Mouse (Mus musculus): ENCODE measurements around the gene Arl3.

DNA sequence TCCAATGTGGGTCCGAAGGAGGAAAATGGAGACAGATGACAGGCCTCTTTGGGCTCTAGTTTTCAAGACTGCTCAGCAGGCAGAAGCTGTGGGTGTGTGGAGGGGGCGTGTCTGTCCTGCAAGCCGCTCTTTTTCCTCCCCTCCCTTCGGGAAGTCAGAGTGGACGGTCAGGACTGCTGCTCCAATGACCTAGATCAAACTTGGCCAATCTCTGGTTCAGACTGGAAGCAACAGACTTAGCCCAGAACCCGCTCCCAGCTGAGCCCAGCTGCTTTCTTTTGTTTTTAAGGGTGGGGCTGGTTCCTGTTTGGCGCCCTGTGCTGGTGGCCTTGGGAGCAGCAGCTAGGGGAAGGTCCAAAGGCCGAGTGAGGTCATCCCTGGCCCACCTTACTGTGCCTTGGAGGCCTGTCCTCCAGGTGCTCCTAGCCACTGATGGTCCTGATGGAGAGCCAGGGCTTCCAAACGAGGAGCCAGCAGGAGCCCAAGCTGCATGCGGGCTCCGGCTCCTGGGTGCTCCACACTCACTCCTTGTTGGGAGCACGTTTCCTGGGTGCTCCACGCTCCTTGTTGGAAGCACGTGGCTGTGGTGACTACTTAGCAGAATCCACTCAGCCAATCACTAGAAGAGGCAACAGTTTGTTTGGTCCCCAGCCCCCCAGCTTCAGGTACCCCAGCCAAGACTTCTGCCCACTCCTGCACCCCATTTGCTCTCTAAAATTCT, 48.2 kb downstream of the Arl3 start:
- TF ChIP-seq POLR2A (IDR thresholded peaks at IDR 0.05; ENCODE audit: insufficient read length, low read depth): peak; percentile 40
- no peak for TF ChIP-seq USF1 (IDR thresholded peaks at IDR 0.05; ENCODE audit: low read depth)
- no peak for TF ChIP-seq MAX (IDR thresholded peaks at IDR 0.05; ENCODE audit: low read depth)
- TF ChIP-seq MYOG (IDR thresholded peaks at IDR 0.05; ENCODE audit: control insufficient read depth in 1 of 3, insufficient read depth in 1 of 3, insufficient read length in 2 of 3, low read depth in 2 of 3): peak in 1 of 3 experiments; percentile 39

Data from myocyte (in vitro differentiated cells).